Mouse (Mus musculus): ENCODE measurements at regions not wholly inside any gene's neighbourhood (a gene's known extent, or its start where the extent isn't known, plus 50 kb on each side); places are given as distances from the start of the nearest gene placed in this dataset.
"Not testable (repeated sequence)": the region's sequence is repeated elsewhere in the genome, so short reads cannot be mapped to it uniquely, and the experiment has no call there.

- H3K4me1 ChIP-seq (ENCODE audit: control insufficient read depth, insufficient read depth); H3K27ac ChIP-seq (ENCODE audit: low read depth); H3K4me3 ChIP-seq (ENCODE audit: low read depth, low read length); H3K27me3 ChIP-seq (ENCODE audit: control insufficient read depth, insufficient read depth, low read length); H3K36me3 ChIP-seq (replicated peaks; ENCODE audit: control insufficient read depth, insufficient read depth, low read length); H3K4me2 ChIP-seq (ENCODE audit: low read depth, low read length); H3K9ac ChIP-seq (replicated peaks; ENCODE audit: low read depth, low read length); H3K9me3 ChIP-seq (replicated peaks; ENCODE audit: control insufficient read depth, low read length); DNase-seq (ENCODE audit: low spot score); ATAC-seq (ENCODE audit: insufficient read depth, low read depth): not testable (repeated sequence)
- WGBS = 85% methylated on average over 2 of the region's 2 CpGs
Observed at GRCm38 (mm10) chr7:77200903-77201302, 971.2 kb downstream of the Agbl1 start.

GRCm38 (mm10) chr7:77205604-77206003, 975.9 kb downstream of the Agbl1 start:
- Histone ChIP-seq H3K27ac (ENCODE audit: low read depth) (no peak overlapping the region), H3K4me1 (ENCODE audit: control insufficient read depth, insufficient read depth) (no peaks in the 10 kb centered on the region), H3K9me3 (replicated peaks; ENCODE audit: control insufficient read depth, low read length) (no peaks in the 10 kb centered on the region), H3K36me3 (replicated peaks; ENCODE audit: control insufficient read depth, insufficient read depth, low read length) (no peaks in the 10 kb centered on the region), H3K4me2 (ENCODE audit: low read depth, low read length) (no peak overlapping the region), H3K9ac (replicated peaks; ENCODE audit: low read depth, low read length) (no peak overlapping the region), H3K4me3 (ENCODE audit: low read depth, low read length) (no peak overlapping the region), H3K27me3 (ENCODE audit: control insufficient read depth, insufficient read depth, low read length) (no peaks in the 10 kb centered on the region)
- WGBS = 62% methylated on average over 3 of the region's 3 CpGs
- TF ChIP-seq CTCF (IDR thresholded peaks at IDR 0.05; ENCODE audit: low read depth) (no peak), EP300 (IDR thresholded peaks at IDR 0.05; ENCODE audit: low read depth) (no peak)
- ATAC-seq (ENCODE audit: insufficient read depth, low read depth) (no peak), DNase-seq (ENCODE audit: low spot score) (no peak)

GRCm38 (mm10) chr7:77249391-77249790, 1019.7 kb downstream of the Agbl1 start:
- Histone ChIP-seq H3K36me3 (replicated peaks; ENCODE audit: control insufficient read depth, insufficient read depth, low read length) (no peaks in the 10 kb centered on the region), H3K9ac (replicated peaks; ENCODE audit: low read depth, low read length) (no peak overlapping the region), H3K9me3 (replicated peaks; ENCODE audit: control insufficient read depth, low read length) (no peaks in the 10 kb centered on the region), H3K27me3 (ENCODE audit: control insufficient read depth, insufficient read depth, low read length) (no peaks in the 10 kb centered on the region), H3K4me2 (ENCODE audit: low read depth, low read length) (no peak overlapping the region), H3K4me3 (ENCODE audit: low read depth, low read length) (no peak overlapping the region), H3K4me1 (ENCODE audit: control insufficient read depth, insufficient read depth) (no peaks in the 10 kb centered on the region), H3K27ac (ENCODE audit: low read depth) (no peak overlapping the region)
- DNase-seq (ENCODE audit: low spot score) (no peak), ATAC-seq (ENCODE audit: insufficient read depth, low read depth) (no peak)
- WGBS = 55% methylated on average over 1 of the region's 1 CpGs
- TF ChIP-seq EP300 (IDR thresholded peaks at IDR 0.05; ENCODE audit: low read depth) (no peak), CTCF (IDR thresholded peaks at IDR 0.05; ENCODE audit: low read depth) (no peak)

GRCm38 (mm10) chr7:77287657-77288056, 1058.0 kb downstream of the Agbl1 start:
- Histone ChIP-seq H3K9ac (replicated peaks; ENCODE audit: low read depth, low read length) (no peak overlapping the region), H3K4me2 (ENCODE audit: low read depth, low read length) (no peak overlapping the region), H3K4me1 (ENCODE audit: control insufficient read depth, insufficient read depth) (no peaks in the 10 kb centered on the region), H3K4me3 (ENCODE audit: low read depth, low read length) (no peak overlapping the region), H3K27ac (ENCODE audit: low read depth) (no peak overlapping the region), H3K36me3 (replicated peaks; ENCODE audit: control insufficient read depth, insufficient read depth, low read length) (no peaks in the 10 kb centered on the region), H3K9me3 (replicated peaks; ENCODE audit: control insufficient read depth, low read length) (no peaks in the 10 kb centered on the region), H3K27me3 (ENCODE audit: control insufficient read depth, insufficient read depth, low read length) (no peaks in the 10 kb centered on the region)
- no peak for DNase-seq (ENCODE audit: low spot score)
- WGBS = 46% methylated on average over 4 of the region's 4 CpGs
- ATAC-seq (ENCODE audit: insufficient read depth, low read depth) = no peak
- TF ChIP-seq CTCF (IDR thresholded peaks at IDR 0.05; ENCODE audit: low read depth) = no peak
- TF ChIP-seq EP300 (IDR thresholded peaks at IDR 0.05; ENCODE audit: low read depth) = no peak

- TF ChIP-seq CTCF (IDR thresholded peaks at IDR 0.05; ENCODE audit: low read depth) = no peak
- TF ChIP-seq EP300 (IDR thresholded peaks at IDR 0.05; ENCODE audit: low read depth) = no peak
- 30% methylated on average over 5 of the region's 5 CpGs for WGBS
- Histone ChIP-seq H3K9me3 (replicated peaks; ENCODE audit: control insufficient read depth, low read length) (no peaks in the 10 kb centered on the region), H3K9ac (replicated peaks; ENCODE audit: low read depth, low read length) (no peak overlapping the region), H3K4me2 (ENCODE audit: low read depth, low read length) (no peak overlapping the region), H3K4me3 (ENCODE audit: low read depth, low read length) (no peak overlapping the region), H3K27me3 (ENCODE audit: control insufficient read depth, insufficient read depth, low read length) (no peaks in the 10 kb centered on the region), H3K4me1 (ENCODE audit: control insufficient read depth, insufficient read depth) (no peaks in the 10 kb centered on the region), H3K27ac (ENCODE audit: low read depth) (no peak overlapping the region), H3K36me3 (replicated peaks; ENCODE audit: control insufficient read depth, insufficient read depth, low read length) (no peaks in the 10 kb centered on the region)
- DNase-seq (ENCODE audit: low spot score) (no peak), ATAC-seq (ENCODE audit: insufficient read depth, low read depth) (no peak)
Observed at GRCm38 (mm10) chr7:77294984-77295642, 1065.4 kb downstream of the Agbl1 start.

- 61% methylated on average over 3 of the region's 3 CpGs for WGBS
- Histone ChIP-seq H3K36me3 (replicated peaks; ENCODE audit: control insufficient read depth, insufficient read depth, low read length) (no peaks in the 10 kb centered on the region), H3K27me3 (ENCODE audit: control insufficient read depth, insufficient read depth, low read length) (no peaks in the 10 kb centered on the region), H3K9ac (replicated peaks; ENCODE audit: low read depth, low read length) (no peak overlapping the region), H3K4me2 (ENCODE audit: low read depth, low read length) (peak overlapping the region; percentile 27; the same call in 1 of the 2 replicates), H3K9me3 (replicated peaks; ENCODE audit: control insufficient read depth, low read length) (no peaks in the 10 kb centered on the region), H3K4me3 (ENCODE audit: low read depth, low read length) (no peak overlapping the region), H3K4me1 (ENCODE audit: control insufficient read depth, insufficient read depth) (no peaks in the 10 kb centered on the region), H3K27ac (ENCODE audit: low read depth) (no peak overlapping the region)
- no peak for DNase-seq (ENCODE audit: low spot score)
- no peak for ATAC-seq (ENCODE audit: insufficient read depth, low read depth)
- TF ChIP-seq CTCF (IDR thresholded peaks at IDR 0.05; ENCODE audit: low read depth) (no peak), EP300 (IDR thresholded peaks at IDR 0.05; ENCODE audit: low read depth) (no peak)
Observed at GRCm38 (mm10) chr7:77303227-77303626, 1073.5 kb downstream of the Agbl1 start.

All from heart, postnatal 0 days (tissue).